Mouse (Mus musculus) brain, adult 2 months (tissue): Measurements from ENCODE around the gene Nfe2l2.

Source experiments
- DNase-seq: peaks from one replicate; pipeline ENCODE4 v3.0.0; 2011; ENCODE audit warnings: low read depth, low spot score

Gene Nfe2l2

DNA sequence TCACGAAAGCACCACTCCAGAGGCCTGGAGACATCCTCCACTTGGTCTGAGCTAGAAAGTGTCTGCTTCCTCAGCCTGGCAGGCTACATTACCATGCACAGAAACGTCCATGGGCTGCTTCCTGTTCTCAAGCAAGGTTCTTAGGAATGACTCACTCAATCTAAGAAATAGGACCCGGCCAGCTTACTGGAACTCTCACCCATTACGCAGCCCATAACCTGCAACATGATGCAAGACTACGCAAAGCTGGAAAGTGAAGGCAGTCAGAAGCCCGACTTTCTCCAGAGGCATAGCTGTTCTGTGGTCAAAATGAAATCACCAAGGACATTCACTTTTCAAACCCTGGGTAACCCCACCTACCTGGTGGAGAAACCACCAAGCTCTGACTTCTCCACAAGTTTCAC is 19.0 kb downstream of the Nfe2l2 start:
- no peak for DNase-seq

DNA sequence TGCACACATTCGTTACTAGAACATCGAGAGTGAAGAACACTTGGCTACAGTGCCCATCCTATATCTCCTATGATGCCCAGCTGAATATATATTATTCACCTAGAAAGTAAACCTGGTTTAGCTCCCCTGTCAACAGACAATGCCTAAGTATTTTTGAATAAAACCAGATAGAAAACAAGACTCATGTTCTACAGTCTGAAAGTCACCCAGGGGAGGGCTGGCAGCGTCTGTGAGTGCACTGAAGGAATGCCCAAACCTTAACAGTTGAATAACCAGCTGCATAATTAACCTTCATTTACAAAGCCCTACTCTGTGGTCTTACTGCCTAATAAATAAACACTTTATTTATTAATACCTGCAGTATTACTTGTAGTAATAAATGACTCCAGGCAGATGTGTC is 19.9 kb downstream of the Nfe2l2 start:
- no peak for DNase-seq

DNA sequence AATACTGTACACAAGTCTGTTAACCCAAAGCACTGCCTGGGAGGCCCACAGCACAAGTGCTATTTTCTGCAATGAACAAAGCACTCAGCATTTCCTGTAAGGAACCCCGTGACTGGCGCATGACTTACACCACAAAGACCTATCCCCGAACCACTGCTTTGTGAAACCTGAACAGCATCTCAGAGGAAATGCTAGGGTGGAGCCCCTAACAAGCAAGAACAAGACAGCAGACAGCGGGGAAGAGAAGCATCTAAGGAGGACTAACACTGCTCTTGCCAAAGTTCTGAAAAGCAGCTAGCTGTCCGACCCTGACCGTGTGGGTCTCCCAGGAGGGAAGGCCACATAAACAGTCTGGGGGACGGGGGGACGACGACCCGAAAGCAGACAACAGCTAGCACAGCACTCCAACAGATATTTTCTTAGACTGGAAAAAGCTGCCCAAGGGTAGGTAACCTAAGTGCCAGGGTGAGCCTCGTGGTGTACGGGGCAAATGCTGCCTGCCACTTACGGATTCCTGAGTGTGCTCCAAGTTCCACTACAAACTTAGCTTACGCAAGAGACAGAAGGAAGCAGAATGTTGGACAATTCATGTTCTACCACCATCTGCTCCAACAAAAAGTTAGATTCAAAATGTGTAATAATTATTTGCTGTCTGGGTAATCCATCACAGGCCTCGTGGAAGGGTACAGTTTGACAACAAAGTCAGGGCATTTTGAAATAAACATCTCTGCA is 21.3 kb downstream of the Nfe2l2 start:
- DNase-seq: peak; percentile 52

DNA sequence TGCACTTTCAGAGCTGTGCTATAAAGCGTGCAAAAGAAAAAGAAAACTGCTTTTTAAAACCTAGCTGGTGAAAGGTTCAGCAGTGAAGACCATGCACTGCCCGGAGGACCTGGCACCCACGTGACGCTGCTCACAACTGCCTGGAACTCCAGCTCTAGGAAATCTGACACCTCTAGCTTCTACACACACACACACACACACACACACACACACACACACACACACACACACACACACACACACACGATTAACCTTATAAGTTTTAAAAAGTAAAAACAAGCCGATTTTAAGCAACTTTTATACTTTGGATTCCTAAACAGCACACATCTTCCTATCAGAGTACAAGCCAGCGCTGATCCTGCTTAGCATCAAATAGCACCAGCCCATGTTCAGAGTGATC is 23.0 kb downstream of the Nfe2l2 start:
- DNase-seq: no peak

DNA sequence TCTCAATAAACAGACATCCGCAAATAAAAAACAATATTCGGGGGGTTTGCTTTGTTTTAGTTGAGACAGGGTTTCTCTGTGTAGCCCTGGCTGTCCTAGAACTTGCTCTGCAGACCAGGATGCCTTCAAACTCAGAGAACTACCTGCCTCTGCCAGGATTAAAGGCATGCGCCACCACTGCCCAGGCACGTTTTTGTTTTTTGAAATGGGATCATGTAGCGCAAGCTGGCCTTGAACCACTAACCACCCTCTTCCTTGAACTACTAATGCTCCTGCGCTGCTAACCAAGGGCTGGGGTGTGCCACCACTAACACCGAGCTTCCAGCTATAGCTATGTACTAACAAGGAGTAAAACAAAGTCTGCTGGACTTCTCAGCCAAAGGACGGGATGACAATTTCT is 24.5 kb downstream of the Nfe2l2 start:
- DNase-seq: no peak

DNA sequence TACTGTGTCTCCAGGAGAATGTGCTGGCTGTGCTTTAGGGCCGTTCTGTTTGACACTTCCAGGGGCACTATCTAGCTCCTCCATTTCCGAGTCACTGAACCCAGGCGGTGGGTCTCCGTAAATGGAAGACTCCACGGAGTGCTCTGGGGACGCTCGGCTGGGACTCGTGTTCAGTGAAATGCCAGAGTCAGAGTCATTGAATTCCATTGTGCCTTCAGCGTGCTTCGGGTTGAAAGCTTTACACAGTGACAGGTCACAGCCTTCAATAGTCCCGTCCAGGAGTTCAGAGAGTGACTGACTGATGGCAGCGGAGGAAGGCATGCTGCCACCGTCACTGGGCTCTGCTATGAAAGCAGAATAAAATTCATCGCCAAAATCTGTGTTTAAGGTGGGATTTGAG is 27.9 kb downstream of the Nfe2l2 start:
- DNase-seq: no peak

DNA sequence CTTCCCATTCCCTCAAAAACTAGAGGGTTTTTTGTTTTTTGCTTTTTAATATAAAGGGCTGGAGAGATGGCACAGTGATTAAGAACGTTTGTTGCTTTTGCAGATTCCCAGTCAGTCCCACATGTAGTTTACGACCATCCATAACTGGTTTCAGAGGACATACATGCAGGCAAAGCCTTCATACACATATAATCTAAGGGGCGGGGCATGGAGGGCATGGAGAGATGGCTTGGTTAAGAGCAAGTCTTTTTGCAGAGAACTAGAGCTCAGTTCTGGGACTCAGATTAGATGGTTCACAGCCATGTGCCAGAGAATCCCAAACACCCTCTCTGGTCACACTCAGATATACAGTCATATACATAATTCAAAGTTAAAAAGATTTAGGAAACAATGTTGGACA is 31.9 kb downstream of the Nfe2l2 start:
- no peak for DNase-seq

DNA sequence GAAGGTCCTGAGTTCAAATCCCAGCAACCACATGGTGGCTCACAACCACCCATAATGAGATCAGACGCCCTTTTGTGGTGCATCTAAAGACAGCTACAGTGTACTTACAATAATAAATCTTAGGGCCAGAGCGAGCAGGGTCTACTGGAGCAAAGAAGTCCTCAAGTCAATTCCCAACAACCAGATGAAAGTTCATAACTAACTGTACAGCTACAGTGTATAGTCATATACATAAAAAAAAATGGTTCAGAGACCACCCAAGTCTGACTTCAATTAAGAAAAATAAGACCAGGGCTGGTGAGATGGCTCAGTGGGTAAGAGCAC is 33.1 kb downstream of the Nfe2l2 start:
- no peak for DNase-seq

DNA sequence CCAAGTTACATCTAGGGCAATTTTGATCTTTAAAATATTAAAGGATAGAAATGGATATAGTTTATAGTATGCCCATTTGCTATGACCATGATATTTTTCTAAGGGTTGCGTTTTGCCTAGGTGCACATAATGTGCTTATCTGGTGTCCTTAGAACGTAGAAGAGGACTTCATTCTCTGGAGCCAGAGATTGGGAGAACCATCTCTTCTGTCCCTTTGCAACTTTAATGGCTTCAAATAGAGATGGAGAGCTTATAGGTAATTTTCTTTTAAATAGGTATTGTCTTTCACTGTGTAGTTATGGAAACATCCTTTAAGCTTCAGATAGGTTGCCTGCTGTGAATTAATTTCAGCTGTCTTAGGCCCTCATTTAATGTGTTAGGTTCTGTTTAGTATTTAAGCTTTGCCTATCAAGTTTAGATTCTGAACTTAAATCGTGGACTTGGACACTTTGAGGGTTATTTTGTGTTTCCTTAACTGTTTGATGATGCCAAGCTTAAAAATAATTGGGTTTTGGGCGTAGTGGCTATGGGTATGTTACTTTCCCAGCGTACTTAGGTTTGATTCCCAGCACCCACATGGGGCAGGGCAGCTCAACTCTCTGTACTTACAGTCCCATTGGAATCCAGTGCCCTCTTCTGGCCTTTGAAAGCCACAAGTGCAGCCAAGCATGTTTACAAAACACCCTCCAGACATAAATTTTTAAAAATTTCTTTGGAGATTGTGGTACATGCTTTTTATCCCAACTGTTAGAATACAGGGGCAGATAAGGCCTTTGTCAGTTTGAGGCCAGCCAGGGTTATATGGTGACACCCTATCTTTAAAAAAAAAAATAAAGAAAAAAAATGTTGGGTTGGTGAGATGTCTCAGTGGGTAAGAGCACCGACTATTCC is 33.8 kb downstream of the Nfe2l2 start:
- DNase-seq: no peak

DNA sequence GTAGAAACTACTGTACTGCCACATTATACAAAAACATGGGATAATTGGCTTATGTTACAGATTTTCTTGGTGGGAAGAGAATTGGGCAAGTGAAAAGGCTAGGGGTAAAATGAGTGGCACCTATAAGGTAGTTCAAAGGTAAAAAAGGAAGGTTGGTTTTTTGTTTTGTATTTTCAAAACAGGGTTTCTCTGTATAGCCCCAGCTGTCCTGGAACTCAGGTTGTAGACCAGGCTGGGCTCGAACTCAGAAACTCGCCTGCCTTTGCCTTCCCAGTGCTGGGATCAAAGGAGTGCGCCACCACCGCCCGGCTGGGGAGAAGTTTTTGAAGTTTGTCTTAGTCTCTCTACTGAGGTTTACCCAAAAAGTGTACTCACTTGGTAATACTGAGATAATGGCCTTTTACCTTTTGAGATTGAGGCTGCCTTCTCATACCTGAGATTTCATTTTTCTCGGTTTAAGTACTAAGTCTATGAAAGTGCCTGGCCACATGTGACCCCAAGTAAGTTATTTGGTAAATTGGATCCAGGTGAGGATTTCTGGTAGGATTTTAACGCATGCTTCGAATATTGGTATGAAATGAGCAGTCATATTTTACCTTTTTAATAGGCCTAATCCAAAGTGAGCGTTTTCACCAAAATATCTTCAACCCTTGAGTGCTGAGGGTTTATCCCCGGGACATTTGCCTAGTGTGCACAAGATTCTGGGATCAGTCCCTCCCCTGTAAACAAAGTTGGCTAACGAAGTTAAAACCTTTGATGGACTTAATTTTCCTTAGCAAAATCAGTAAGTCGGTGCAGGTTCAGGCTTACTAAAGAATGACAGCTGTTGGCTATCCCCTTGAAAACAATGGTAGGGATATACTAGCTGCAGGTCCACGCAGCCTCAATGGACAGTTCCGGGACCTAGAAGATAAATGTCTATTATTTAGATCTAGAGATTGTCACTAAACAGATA is 34.7 kb downstream of the Nfe2l2 start:
- DNase-seq: no peak

DNA sequence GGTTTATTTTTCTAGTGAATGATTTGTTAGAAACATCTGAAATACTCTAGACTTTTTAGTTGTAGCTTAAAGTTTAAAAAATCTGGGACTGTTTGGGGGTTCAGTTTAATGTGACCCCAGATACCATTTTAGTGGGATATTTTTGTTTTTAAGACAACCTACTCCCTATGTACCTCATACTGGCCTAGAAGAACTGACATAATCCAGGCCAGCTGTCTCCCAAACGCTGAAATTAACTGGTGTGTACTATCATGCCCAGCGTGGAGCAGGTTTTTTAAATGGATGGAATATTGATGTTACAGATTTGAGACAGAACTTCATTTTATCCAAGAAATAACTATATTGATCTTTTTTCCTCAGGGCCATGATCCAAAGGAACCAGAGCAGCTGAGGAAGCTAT is 43.3 kb downstream of the Nfe2l2 start:
- no peak for DNase-seq

DNA sequence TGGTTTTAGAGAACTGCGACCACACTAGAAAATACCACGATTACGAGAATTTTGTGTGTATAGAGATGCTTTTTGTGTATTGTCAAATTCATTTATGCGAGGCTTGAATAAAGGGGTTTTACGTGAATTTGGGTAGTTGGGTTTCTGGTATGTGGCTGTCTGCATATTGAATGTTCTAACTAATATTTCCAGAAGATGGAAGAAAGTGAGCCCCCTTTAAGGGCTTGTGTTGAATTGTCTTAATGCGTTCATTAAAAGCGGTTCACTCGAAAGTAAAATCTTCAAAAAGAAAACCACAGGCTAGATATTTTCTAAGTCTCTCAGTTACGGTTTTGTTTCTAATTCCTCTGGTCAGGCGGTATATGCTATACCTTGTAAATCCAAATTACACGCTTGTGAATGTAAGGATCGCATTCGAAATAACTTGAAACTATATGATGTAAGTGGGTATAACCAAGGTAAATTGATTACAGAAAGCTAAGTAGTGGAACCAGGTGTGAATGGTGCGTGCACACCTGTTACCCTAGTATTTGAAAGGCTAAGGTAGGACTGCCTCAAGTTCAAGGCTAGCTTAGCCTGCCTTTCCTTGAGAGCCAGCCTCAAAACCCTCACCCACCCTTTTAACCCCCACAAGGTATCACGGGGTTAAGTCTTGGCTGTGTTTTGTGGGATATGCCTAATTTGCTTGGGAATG is 44.0 kb downstream of the Nfe2l2 start:
- no peak for DNase-seq

DNA sequence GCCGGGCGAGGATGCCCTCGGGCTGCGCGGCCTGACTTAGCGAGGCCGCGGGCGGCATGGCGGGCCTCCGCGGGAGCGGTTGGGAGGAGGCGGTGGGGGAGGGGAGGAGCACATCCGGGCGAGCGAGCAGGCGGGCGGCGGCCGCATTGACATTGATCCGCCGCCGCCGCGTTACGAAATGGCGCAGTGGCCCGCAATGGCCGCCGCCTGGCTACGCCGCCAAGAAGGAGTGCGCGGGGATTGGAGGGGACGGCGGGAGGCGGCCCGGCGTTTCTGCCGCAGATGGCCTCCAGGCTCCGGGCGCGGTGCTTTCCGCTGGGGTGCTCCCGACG is 44.8 kb downstream of the Nfe2l2 start:
- peak; percentile 95 for DNase-seq

DNA sequence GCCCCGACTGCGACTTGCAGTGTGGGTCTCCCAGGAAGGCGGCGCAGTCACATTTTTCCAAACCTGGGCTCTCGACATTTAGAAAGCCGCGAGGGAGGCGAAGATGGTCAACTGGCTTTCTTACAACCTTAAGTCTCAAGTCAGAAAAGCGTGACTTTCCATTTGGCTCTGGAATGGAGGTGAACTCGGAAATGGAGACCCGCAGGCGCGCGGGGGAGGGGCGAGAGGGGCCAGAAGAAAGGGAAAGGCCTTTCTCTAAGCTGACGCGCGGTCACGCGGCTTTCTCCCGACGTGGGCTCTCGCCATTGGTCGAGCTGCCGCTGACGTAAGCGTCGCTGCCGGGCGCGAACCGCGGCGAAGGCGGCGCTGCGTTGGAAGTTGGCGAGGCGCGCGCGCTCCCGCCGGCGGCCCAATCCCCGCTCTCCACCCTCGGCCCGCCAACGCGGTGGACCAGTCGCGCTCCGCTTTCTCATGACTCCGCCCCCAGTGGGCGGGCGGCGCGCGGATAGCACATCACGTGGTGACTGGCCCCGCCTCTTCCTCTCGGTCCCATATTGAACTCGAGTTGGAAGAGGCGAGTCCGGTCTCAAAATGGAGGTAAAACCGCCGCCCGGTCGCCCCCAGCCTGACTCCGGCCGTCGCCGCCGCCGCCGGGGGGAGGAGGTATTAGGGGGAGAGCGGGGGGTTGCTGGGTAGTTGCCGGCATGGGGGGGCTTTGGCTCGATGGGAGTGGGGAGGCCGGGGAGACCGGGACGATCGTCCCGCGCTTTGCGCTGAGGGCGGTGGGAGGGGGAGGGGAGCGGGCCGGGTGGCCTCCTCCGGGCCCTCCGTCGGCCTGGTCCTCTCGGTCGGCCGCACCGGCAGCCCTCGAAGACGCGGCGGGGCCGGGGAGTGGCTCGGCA is 45.5 kb downstream of the Nfe2l2 start, which contains the start of gene Hnrnpa3:
TSS of gene Hnrnpa3 (plus strand) at position 535 of the 902 bp plus-strand sequence.
- DNase-seq: peak; percentile 99

DNA sequence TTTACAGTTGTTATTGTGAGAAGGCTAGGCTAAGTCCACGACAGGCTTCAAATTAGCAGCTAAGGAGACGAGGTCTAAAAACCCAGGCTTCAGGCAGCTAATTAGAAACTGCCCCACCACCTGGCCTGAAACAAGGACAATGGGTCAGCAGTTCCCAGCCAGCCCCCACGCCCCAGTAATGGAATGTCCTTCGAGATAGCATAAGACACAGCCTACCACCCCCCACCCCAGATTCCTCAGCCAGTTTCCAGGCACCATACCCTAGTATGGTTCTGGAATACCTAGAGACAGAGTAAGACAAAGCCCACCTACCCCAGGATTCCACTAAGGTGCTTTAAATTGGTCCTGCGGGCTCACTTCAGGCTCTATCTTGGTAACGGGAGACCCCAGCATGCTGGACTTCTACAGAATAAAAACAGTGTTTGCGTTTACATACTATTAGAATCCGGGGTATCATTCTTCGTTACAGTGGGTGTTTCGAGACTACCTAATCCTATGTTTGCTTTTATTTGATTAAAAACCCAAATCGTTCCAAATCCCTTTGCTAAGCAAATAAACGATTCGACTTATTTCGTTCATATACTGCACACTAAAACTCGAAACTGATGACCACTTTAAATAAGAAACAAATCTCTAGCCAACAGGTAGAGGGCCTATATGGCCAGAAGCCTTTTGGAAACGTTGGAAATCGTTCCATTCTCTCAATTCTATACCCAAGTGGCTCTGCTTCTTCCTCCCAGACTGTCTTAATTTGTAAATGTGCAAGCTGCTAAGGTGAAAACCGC is 46.3 kb downstream of the Nfe2l2 start:
- DNase-seq: peak; percentile 16

DNA sequence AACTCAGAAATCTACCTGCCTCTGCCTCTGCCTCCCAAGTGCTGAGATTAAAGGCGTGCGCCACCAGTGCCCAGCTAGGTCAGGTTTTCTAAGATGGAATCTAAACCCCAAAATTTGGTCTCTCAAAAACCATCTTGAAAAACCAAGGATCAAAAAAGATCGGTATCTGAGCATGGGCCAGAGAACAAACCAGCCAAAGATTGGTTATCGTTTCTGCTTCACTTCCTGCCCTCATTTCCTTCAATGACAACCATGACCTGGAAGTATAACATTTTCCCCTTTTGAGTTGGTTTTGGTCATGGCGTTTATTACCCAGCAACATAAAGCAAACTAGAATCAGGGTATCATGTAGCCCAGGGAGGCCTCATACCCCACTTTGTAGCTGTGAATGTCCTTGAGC is 47.5 kb downstream of the Nfe2l2 start:
- DNase-seq: no peak

DNA sequence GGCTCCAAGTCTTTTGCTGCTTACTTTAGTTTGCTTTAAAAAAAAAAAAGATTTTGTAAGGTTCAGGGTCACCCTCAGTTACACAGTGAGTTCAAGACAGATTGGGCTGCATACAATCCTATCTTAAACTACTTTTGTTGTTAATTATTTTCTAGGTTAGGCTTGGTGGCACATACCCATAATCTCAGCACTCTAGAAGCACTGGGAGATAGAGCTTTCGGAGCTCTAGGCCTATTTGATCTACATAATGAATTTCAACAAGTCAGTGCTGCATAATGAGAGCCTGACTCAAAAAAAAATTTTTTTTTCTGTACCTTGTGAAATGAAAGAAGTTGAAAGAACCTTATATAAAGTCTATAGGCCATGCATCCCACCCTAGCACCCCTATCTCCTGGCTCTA is 49.8 kb downstream of the Nfe2l2 start:
- DNase-seq: no peak

DNA sequence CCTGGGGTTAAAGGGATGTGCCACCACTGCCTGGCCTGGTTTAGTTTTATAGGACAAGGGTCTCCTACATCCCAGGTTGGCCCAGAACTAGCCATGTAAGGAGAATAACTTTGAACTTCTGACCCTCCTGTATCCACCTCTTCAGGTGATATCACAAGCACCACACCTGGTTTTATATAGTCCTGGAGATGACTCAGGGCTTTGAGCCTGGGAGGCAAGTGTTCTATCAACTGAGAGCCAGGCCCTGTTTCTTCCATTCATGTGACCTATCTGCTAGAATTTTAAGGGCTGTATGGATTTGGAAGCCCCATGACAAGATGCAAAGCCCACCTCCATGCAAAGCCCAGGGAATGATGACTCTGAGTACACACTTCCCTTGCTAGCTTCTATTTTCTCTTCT is 51.3 kb downstream of the Nfe2l2 start:
- no peak for DNase-seq

DNA sequence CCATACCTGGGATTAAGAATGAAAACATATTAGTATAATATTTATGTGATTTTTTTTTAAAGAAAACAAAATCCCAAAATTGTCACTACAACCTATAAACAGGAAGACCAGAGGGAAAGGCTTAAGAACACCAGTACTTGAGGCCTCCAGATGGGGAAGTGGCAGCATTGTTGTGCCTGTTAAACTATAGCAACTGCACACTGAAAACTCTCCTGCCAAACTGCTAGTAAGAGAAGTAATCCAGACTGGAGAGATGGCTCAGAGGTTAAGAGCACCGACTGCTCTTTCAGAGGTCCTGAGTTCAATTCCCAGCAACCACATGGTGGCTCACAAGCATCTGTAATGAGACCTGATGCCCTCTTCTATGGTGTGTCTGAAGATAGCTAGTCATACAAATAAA is 54.0 kb downstream of the Nfe2l2 start:
- DNase-seq: no peak

DNA sequence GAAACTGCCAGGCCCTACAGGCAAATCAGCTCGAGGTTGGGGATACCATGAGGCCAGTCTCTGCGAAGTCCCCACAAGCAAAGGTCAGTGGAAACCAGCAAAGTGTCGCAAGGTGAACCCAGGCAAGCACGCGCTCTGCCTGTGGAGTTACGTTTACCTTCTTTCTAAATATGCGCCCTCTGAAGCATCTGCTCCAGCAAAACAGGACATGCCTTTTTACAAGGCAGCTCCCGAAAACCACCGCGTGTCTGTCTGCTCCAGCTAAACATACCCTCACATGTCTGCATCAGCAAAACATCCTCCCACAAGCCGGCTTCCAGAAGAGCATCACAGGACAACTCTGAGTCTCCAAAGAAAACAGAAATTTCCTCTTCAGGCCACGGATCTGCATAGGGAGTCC is 59.2 kb downstream of the Nfe2l2 start:
- DNase-seq: no peak
